Mouse (Mus musculus) gastrocnemius, adult 2 months (tissue): ENCODE measurements around the gene C2cd3. TPM values are rescaled to one million over a fixed set of nuclear protein-coding genes. Genes with fewer than 3 reads are reported as not detected.
A peak's percentile ranks its signal among the peaks of the same experiment; 100 is the strongest.
"Not testable (repeated sequence)": the region's sequence is repeated elsewhere in the genome, so short reads cannot be mapped to it uniquely, and the experiment has no call there.

Experiments used
- DNase-seq: peaks from one replicate; pipeline ENCODE4 v3.0.0; 2022
- H3K27ac ChIP-seq: fragments of 200-600 bp; 2 replicates; pipeline ENCODE4 v1.8.1; 2022; ENCODE audit warnings: mild to moderate bottlenecking
- H3K4me3 ChIP-seq: fragments of 200-600 bp; 2 replicates; pipeline ENCODE4 v1.8.1; 2022; ENCODE audit warnings: mild to moderate bottlenecking, moderate library complexity
- CTCF ChIP-seq: fragments of 200-600 bp; IDR thresholded peaks from 2 replicates; pipeline ENCODE4 v1.8.1; 2022; ENCODE audit warnings: antibody characterized with exemption, mild to moderate bottlenecking, moderate library complexity
- intact Hi-C: fragments of 180-260 bp; cut with DNase I; formaldehyde crosslinking; loops from one replicate; pipeline ENCODE4 v1.15.1; 2025
- total RNA-seq, 2 experiments: library from RNA; stranded (reverse); gene quantifications; 2 replicates each; pipeline ENCODE4 v1.2.3; 2021

Gene C2cd3
- total RNA-seq, 2 experiments from 2014 or later = 4.8 to 7.2 TPM

DNA sequence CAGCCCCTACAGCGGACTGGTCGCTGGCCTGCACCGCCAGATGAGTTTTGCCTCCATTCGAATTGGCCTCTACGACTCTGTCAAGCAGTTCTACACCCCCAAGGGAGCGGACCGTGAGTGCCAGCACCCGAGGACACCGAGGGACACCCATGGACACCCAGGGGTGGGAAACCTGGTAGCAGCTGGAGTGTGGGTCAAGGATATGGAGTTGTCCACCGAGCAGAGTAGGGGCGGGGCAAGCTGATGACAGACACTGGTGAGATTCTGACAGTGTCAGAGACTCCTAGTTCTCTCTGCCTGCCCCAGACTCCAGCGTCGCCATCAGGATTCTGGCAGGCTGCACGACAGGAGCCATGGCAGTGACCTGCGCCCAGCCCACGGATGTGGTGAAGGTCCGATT is 108.1 kb downstream of the C2cd3 start:
- no peak for DNase-seq
- Histone ChIP-seq H3K27ac (peak overlapping the region; percentile 24; the same call in 1 of the 2 replicates), H3K4me3 (no peak overlapping the region)
- intact Hi-C loops = no loop called here
- no peak for TF ChIP-seq CTCF

DNA sequence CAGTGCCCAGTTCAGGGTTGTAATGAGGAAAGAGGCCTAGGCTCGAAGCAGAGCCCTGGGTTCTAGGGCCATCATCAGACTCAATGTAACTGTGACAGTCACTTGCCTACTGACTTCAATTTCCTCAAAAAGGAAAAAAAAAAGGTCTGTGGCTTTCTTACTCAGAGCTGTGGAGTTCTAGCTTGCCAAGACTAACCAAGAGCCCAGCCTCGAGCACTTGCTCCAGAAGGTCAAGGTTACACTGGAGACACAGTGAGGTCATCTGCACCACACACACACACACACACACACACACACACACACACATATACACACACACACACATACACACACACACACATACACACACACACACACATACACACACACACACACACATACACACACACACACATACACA is 110.0 kb downstream of the C2cd3 start:
- intact Hi-C loops, H3K4me3 ChIP-seq, DNase-seq, H3K27ac ChIP-seq: not testable (repeated sequence)

DNA sequence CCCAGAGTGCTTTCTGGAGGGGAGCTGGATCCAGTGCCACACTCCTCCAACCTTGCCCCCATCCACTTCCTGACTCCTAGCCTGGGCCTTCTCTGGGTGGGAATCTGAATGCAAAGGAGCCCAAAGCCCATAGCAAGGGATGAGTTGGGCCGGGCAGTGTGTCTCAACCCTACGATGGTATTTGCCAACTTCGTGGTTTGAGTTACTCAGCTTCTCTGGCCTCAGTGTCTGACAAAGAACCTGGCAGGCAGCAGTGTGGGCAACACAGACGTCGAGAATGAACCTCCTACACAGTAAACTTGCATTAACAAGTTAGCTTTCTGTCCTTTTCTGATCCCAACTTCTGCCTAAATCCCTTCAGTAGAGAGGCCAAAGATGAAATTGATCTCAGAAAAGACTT is 112.5 kb downstream of the C2cd3 start:
- intact Hi-C loops = no loop called here
- no peak for TF ChIP-seq CTCF
- Histone ChIP-seq H3K27ac (no peak overlapping the region), H3K4me3 (no peak overlapping the region)
- DNase-seq = no peak

DNA sequence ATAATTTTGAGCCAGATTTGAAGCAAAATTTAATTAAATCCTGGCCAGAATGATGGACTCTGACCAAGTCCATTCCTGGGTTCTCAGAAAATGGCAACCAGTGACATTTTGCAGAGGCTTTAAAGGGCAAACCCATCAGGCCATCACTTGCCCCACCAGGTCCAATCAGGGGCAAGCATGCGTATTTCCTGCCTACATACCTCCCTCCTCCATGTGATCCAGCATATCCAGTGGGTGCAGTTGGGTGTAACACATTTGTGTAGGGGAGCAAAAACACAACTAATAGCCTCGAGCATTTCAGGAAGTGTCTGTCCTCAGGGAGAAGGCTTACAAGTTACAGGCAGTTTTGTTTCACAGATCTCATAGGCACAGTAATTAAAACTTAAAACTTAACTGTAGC is 115.3 kb downstream of the C2cd3 start:
- no peak for TF ChIP-seq CTCF
- no peak for DNase-seq
- Histone ChIP-seq H3K4me3 (no peak overlapping the region), H3K27ac (no peak overlapping the region)
- intact Hi-C loops = no loop called here

DNA sequence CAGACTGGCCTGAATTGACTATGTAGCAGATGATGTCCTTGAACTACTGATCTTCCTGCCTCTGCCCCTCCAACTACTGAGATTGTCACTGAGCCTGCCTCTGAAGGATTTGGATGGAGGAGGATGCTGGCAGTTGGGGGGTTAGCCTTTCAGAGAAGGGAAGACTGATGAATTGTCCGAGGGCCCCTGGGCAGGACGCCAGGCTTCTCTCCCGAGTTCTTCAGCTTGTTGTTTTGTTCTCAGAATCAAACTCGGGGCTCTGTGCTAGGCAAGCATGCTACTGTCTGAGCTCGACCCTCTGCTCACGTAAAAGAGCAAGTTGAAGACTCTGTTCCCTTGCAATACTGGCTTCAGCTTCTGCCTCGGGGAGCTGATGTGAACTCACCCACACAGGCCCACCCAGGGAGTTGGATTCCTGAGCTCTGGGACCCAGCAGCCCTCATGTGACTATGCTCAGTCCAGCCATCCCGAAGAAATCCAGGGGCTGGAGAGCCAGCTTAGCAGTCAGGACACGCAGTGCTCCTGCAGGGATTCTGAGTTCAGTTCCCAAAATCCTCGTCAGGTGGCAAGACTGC is 116.5 kb downstream of the C2cd3 start:
- H3K27ac ChIP-seq = no peak overlapping the region
- intact Hi-C loops = no loop called here
- no peak for DNase-seq
- TF ChIP-seq CTCF = no peak
- no peak overlapping the region for H3K4me3 ChIP-seq

DNA sequence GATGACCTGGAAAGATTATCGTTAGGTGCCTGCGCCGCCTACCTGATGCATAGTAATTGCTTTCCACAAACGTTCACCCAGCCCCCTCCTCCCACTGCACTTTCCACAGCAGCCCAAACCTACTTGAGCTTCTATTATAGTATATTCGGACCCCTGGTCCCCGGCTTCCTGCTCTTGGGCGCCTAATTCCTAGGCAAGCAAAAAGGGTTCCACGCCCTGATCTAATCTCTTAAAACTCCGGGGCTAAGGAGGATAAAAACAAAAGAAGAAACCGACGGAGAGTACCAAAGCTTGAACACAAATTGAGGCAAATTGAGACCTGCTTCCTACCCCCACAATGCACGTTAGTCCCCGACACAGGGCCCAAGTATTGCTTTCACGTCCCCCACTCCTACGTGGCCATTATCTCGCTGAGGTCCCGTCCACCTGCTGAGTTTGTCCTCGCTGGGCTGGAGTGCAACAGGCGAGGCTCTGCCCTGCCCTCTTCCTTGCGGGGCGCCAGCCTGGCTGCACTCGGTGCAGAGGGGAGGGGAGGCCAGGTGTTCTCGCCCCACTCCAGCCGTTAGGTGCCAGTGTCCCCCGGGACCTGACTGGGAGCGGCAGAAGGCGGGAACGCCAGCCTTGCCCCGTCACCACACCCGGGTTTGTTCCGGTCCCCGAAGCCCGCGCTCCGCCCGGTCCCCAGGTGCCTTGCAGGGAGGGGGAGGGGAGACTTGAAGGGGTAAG is 120.5 kb downstream of the C2cd3 start:
- peak overlapping the region; percentile 78 for H3K4me3 ChIP-seq
- TF ChIP-seq CTCF = no peak
- H3K27ac ChIP-seq = peak overlapping the region; percentile 83
- DNase-seq = peak; percentile 66
- intact Hi-C loops = no loop called here

DNA sequence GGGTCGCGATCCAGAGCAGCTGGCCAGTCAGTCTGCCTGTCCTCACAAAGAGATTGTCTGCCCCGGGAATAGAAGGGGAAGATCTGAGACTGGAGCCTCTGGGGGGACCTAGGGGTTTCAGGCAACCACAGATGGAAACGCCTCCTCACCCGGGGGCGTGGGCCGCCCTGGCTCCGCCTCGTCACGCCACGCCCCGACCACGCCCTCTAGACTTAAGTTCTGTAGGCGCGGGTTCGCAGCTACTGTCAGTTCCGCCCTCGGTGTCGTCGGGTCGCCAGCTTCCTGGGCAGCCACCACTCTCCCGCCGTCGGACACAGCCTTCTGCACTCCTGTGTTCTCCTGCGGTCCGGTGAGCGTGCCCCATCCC is 121.1 kb downstream of the C2cd3 start, which contains the start of gene Ucp2:
Ucp2 (plus strand) TSS at position 221 of the 367 bp plus-strand sequence.
- Histone ChIP-seq H3K4me3 (peak within 1 kb of the TSS; percentile 78), H3K27ac (peak within 1 kb of the TSS; percentile 83)
- no peak for TF ChIP-seq CTCF
- intact Hi-C loops = no loop called here
- DNase-seq = peak; percentile 82

DNA sequence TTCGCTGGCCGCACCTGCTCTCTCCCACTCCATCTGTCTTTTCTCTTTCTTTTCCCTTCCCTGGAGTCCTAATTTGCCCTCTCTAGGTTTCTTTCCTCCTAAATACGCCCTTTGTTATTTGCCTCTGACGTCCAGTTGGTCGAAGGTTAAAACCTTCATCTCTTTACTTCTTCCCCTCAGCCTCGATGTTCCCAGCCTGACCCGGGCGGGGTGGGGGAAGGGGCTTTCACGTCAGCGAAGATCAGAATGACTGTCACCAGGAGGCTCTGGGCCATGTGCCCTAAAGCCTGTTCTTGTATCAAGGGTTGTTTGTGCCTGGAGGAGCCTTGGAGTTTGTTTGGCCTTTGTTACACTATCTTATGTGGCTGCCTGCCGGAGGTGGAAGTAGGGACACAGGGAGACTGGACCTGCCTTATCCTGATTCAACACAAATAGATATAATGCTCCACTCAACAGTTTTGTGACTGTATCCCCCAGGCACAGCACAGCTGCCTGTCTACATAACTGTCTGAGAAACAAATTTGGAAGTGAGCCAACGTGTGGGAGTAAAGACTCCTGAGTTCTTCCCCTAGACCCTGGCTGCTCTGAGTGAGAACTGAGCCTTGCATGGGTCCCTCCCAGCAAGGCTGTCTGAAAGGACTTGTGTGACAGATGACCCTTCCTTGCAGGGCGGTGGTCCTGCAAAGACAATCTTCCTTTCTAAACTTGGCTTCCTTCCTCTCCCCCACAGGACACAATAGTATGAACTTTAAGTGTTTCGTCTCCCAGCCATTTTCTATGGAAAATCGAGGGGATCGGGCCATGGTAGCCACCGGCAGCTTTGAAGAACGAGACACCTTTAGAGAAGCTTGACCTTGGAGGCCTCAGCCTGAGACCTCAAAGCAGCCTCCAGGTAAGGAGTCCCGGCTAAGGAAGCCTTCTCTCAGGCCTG is 121.7 kb downstream of the C2cd3 start:
- H3K4me3 ChIP-seq = peak overlapping the region; percentile 78
- no peak for DNase-seq
- no peak for TF ChIP-seq CTCF
- intact Hi-C loops = no loop called here
- peak overlapping the region; percentile 83 for H3K27ac ChIP-seq

DNA sequence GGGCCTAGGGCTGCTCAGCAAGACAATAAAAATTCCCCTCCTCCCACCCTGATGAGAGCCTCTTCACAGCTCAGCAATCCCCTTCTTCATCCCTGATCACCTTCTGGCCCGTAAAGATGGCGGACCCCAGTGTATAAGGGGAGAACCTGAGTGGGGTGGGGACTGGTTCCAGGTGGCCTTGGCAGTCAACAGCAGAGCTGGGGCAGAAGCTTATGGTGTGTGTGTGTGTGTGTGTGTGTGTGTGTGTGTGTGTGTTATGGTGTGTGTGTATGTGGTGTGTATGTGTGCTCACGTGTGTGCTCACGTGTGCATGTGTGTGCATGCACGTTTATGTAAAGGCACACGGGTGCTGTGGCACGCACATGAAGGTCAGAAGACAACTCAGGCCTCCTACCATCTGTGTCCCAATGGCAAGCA is 122.4 kb downstream of the C2cd3 start:
- no peak for DNase-seq
- intact Hi-C loops = no loop called here

DNA sequence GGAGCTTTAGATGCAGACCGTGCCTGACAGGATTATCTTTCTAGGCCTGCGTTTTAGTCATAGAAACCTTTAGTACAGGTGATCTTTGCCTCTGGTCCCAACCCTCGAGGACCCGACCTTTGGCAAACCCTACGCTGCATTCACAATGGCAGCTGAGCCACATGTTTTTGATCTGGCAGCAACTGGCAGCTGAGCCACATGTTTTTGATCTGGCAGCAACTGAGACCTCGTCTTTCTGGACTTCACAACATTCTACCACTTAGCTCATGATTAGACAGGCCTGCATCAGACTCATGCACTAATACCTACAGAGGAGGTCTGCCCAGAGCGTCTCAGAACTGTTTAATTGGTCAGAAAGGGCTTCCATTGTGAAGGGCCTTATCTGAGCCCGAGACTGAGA is 123.0 kb downstream of the C2cd3 start:
- no peak for DNase-seq
- Histone ChIP-seq H3K4me3 (peak overlapping the region; percentile 78), H3K27ac (peak overlapping the region; percentile 62)
- intact Hi-C loops = no loop called here
- no peak for TF ChIP-seq CTCF

More for the DNA sequence above, 122.4 kb downstream of the C2cd3 start:
- Histone ChIP-seq H3K4me3 (peak overlapping the region; percentile 78), H3K27ac (peak overlapping the region; percentile 83)
- no peak for TF ChIP-seq CTCF

DNA sequence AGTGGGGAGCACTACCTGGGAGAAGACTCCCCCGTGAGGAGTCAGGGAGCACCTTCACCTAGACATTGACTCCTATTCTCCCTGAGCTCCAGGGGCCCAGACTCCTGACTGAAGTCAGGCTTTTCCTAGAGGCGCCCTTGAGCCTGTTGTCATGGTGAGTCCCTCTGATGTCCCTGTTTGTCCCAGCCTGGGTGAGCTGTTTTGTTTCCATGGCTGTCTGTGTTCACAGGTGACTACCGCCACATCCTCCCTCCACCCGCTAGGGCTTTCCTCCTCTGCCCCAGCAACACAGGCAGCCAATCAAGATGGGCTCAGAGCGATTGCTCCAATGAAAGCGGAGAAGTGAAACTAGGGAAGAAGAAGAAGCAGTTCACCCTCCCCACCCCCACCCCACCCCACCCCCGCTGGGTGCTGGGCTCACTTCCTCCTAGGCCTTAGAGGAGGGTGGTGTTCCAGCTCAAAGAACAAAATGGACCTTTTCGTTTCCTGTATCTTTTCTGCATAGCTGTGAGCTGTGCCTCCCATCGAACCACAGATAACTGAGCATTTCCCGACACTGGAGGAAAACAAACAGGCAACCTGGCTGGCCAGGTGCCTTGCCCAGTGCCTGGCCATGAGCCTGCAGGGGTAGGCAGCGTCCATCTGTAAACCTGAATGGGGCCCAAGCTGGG is 123.7 kb downstream of the C2cd3 start:
- peak; percentile 57 for DNase-seq
- no peak for TF ChIP-seq CTCF
- Histone ChIP-seq H3K27ac (peak overlapping the region; percentile 68), H3K4me3 (peak overlapping the region; percentile 78)
- intact Hi-C loops = no loop called here

DNA sequence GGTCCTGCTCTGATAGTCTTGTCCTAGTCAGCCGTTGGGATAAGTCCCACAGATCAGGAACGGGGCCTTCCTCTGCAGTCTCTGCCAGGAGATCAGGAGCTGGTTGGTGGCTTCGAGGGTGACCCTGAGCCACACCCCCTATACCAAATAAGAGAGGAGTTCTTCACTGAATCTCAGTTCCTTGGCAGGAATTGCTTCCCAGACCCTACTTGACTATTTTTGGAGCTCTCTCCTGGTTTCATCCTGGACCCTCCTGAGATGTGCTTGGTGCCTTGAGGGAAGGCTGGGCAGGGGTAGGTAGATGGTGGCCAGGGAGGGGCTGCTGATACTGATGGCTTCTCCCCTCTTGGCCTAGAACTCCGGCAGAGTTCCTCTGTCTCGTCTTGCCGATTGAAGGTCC is 124.3 kb downstream of the C2cd3 start:
- no peak for DNase-seq
- Histone ChIP-seq H3K4me3 (peak overlapping the region; percentile 78), H3K27ac (peak overlapping the region; percentile 68)
- TF ChIP-seq CTCF = no peak
- intact Hi-C loops = no loop called here
